Mouse (Mus musculus) gastrocnemius, postnatal 10 days (tissue): ENCODE data around the gene Gzmk. TPM values are rescaled to one million over a fixed set of nuclear protein-coding genes. Genes with fewer than 3 reads are reported as not detected.
"Not testable (repeated sequence)": the region's sequence is repeated elsewhere in the genome, so short reads cannot be mapped to it uniquely, and the experiment has no call there.

Experiments
- DNase-seq: peaks from one replicate; pipeline ENCODE4 v3.0.0; 2021; ENCODE audit warnings: mixed read lengths
- long read RNA-seq, 2 experiments: library from polyadenylated mRNA; stranded (forward); transcript quantifications; one replicate each; pipeline ENCODE4 v2.0.0; 2021
- total RNA-seq, 2 experiments: library from RNA; stranded (reverse); gene quantifications; 2 replicates each; pipeline ENCODE4 v1.2.3; 2021

Gene Gzmk
- not detected for total RNA-seq
- long read RNA-seq, experiment 1 = 0 reads
- long read RNA-seq, experiment 2 = 0 reads

- no peak for DNase-seq
Observed at GRCm38 (mm10) chr13:113225811-113226210, at the start of gene Gzmk. Gzmk (minus strand) TSS chr13:113225908.

GRCm38 (mm10) chr13:113271189-113271588 lies 45.5 kb upstream of the Gzmk start:
- DNase-seq = no peak

- peak; percentile 76 for DNase-seq
Observed at GRCm38 (mm10) chr13:113269777-113270776, 44.4 kb upstream of the Gzmk start.

- no peak for DNase-seq
Observed at GRCm38 (mm10) chr13:113267204-113267603, 41.5 kb upstream of the Gzmk start.

GRCm38 (mm10) chr13:113266495-113266951 lies 40.8 kb upstream of the Gzmk start:
- DNase-seq = peak; percentile 81

GRCm38 (mm10) chr13:113265257-113265656 lies 39.5 kb upstream of the Gzmk start:
- peak; percentile 62 for DNase-seq

GRCm38 (mm10) chr13:113262822-113263221 lies 37.1 kb upstream of the Gzmk start:
- no peak for DNase-seq

- no peak for DNase-seq
Observed at GRCm38 (mm10) chr13:113259237-113259636, 33.5 kb upstream of the Gzmk start.

GRCm38 (mm10) chr13:113257190-113257589 lies 31.5 kb upstream of the Gzmk start:
- DNase-seq = no peak

GRCm38 (mm10) chr13:113256766-113257165 lies 31.1 kb upstream of the Gzmk start:
- DNase-seq = no peak

GRCm38 (mm10) chr13:113252580-113252979 lies 26.9 kb upstream of the Gzmk start:
- DNase-seq = not testable (repeated sequence)

GRCm38 (mm10) chr13:113245025-113245424 lies 19.3 kb upstream of the Gzmk start:
- DNase-seq = no peak

GRCm38 (mm10) chr13:113242129-113242528 lies 16.4 kb upstream of the Gzmk start:
- no peak for DNase-seq

- no peak for DNase-seq
Observed at GRCm38 (mm10) chr13:113227666-113228463, 2.2 kb upstream of the Gzmk start.

- DNase-seq = no peak
Observed at GRCm38 (mm10) chr13:113227076-113227475, 1.4 kb upstream of the Gzmk start.

- DNase-seq = peak; percentile 47
Observed at GRCm38 (mm10) chr13:113224105-113224504, 1.6 kb downstream of the Gzmk start.

GRCm38 (mm10) chr13:113221851-113222250 lies 3.9 kb downstream of the Gzmk start:
- no peak for DNase-seq

GRCm38 (mm10) chr13:113213865-113214264 lies 11.8 kb downstream of the Gzmk start:
- no peak for DNase-seq

GRCm38 (mm10) chr13:113212401-113212800 lies 13.3 kb downstream of the Gzmk start:
- DNase-seq = no peak

- DNase-seq = no peak
Observed at GRCm38 (mm10) chr13:113211345-113211744, 14.4 kb downstream of the Gzmk start.

GRCm38 (mm10) chr13:113209624-113210023 lies 16.1 kb downstream of the Gzmk start, which contains the start of gene Esm1:
Esm1 (plus strand) TSS chr13:113209659.
- DNase-seq = no peak

GRCm38 (mm10) chr13:113205346-113205745 lies 20.4 kb downstream of the Gzmk start:
- DNase-seq = no peak

GRCm38 (mm10) chr13:113203146-113203545 lies 22.6 kb downstream of the Gzmk start:
- DNase-seq = no peak
